Mouse (Mus musculus): ENCODE measurements around the gene Slc32a1. TPM values are rescaled to one million over a fixed set of nuclear protein-coding genes. Genes with fewer than 3 reads are reported as not detected.

The Slc32a1 gene
- total RNA-seq, 2 experiments from 2014 or later: 80.8 to 96.0 TPM

DNA sequence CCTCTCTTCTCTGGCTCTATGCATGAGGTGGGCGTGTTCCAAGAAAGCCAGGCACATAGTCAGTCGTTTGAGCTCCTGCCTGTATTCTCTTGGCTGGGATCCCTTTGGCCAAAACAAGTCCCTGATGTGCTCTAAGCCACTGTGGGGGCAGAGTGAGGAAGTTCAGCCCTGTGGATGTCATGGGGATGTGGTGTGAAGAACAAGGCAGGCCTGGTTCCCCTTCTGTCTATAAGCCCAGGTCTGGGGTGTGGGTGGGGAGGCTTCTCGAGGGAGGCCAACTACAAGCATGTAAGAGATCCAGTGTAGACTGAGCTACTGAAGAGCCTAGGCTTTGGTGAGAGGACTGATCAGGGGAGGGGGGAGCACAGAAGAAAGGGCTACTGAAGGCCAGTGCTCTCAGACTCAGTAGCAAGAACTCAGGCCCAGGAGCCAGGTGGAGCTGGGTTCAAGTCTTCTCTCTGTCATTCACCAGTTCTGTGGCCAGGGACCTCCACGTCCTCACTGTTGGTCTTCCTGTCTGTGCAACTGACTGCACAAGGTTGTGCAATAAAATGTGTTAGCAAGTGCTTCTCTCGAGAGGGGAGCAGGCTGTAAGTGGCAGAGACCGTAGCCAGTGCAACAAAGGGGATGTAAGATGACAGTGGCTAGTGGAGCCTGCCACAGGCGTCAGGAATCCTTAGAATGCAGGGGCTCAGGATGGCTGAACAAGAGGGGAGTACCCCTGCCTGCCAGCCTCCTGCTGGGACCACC, 40.8 kb downstream of the Slc32a1 start:
- intact Hi-C loops (cut with DNase I): loop anchor here (5.0 to 10.0 kb wide), 2 partner anchors 213 to 274 kb away; partner anchors contain the start of gene Snhg11
- peak in 1 of 2 experiments; percentile 17 for DNase-seq (ENCODE audit: extremely low spot score in 1 of 2, low spot score in 2 of 2)

- intact Hi-C loops (cut with DNase I): loop anchor here (5.0 to 10.0 kb wide), 2 partner anchors 212 to 276 kb away; partner anchors contain the start of gene Snhg11
- peak; percentile 71 to 83 for DNase-seq (ENCODE audit: extremely low spot score in 1 of 2, low spot score in 2 of 2)
Measured at GRCm38 (mm10) chr2:158652985-158653384, 42.4 kb downstream of the Slc32a1 start.

GRCm38 (mm10) chr2:158654717-158655116, 44.1 kb downstream of the Slc32a1 start:
- DNase-seq (ENCODE audit: extremely low spot score in 1 of 2, low spot score in 2 of 2): peak in 1 of 2 experiments; percentile 31
- intact Hi-C loops (cut with DNase I): loop anchor here (5.0 to 10.0 kb wide), 2 partner anchors 210 to 277 kb away; partner anchors contain the start of gene Snhg11

DNA sequence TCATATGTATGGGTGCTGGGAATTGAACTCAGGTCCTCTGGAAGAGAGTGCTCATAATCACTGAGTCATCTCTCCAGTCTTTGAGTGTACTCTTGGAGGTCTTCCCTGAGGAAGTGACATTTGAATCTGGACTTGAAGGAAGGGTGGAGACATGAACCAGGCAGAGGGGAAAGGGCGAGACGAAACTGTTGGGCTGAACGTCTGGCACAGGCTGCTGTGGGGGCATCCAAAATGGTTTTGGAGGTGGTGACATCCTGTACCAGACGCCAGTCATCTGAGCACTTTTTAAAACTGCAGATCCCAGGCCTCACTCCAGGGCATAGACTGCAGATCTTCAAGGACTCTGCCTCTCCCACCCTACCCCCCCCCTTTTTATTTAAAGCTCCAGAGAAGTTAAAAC, 45.2 kb downstream of the Slc32a1 start:
- DNase-seq (ENCODE audit: extremely low spot score in 1 of 2, low spot score in 2 of 2): no peak
- intact Hi-C loops (cut with DNase I): loop anchor here (10.0 kb wide), 1 partner anchor 209 kb away; no protein-coding TSS in a partner anchor

- intact Hi-C loops (cut with DNase I): loop anchor here (10.0 kb wide), 1 partner anchor 206 kb away; no protein-coding TSS in a partner anchor
- peak in 1 of 2 experiments; percentile 40 for DNase-seq (ENCODE audit: extremely low spot score in 1 of 2, low spot score in 2 of 2)
Measured at GRCm38 (mm10) chr2:158658822-158659221, 48.3 kb downstream of the Slc32a1 start.

GRCm38 (mm10) chr2:158659346-158659745, 48.8 kb downstream of the Slc32a1 start:
- intact Hi-C loops (cut with DNase I): loop anchor here (10.0 kb wide), 1 partner anchor 205 kb away; no protein-coding TSS in a partner anchor
- no peak for DNase-seq (ENCODE audit: extremely low spot score in 1 of 2, low spot score in 2 of 2)

DNA sequence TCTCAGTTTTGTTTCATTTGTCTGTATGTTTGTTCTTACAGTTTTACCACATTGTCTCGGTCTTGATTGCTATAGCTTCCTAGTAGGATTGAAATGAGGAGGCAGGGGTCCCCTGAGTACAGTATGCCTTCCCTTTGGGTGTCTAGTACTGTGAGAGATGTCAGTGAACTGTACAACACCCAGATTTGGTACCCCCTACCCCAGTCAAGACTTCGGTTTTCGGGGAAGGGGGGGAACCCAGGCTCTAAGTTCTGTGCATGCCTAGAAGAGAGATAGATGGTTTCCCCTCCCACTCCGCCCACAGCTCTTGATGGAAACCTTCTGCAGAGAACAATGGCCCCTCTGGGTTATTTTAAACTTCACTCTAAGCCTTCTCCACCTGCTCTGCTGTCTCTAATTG, 54.5 kb downstream of the Slc32a1 start, which contains the start of gene Ppp1r16b:
Gene Ppp1r16b, plus strand, starts transcription at position 301 of the 400 bp plus-strand sequence.
- no peak for DNase-seq (ENCODE audit: extremely low spot score in 1 of 2, low spot score in 2 of 2)
- intact Hi-C loops (cut with DNase I): loop anchor here (5.0 kb wide), 1 partner anchor 77 kb away; no protein-coding TSS in a partner anchor

Small RNA genes lying within 50 kb of the gene (microRNA-seq; reads per million reads assigned to microRNA genes)
- 6.0 reads per million, percentile 22 among the genes with 10 or more reads in this experiment for gene Mir3474

Other genes starting within 250 kb of the Slc32a1 start
- gene Snhg11, start 235.1 kb upstream of the Slc32a1 start, total RNA-seq (2021): 100 to 1,000 TPM; 560 to 613 TPM
- 10 to 100 TPM; 77.3 to 84.0 TPM for gene Ralgapb, start 200.9 kb upstream of the Slc32a1 start, total RNA-seq (2021)
- gene Adig, start 108.2 kb upstream of the Slc32a1 start, total RNA-seq (2021): not detected
- gene Arhgap40, start 98.0 kb upstream of the Slc32a1 start, total RNA-seq (2021): not detected
- gene Actr5, start 14.1 kb downstream of the Slc32a1 start, total RNA-seq (2021): 10 to 100 TPM in 1 of 2 experiments, 1 to 10 TPM in 1; 9.7 to 11.7 TPM
- 10 to 100 TPM; 51.1 to 54.5 TPM for gene Ppp1r16b, start 54.6 kb downstream of the Slc32a1 start, total RNA-seq (2021)
- gene Fam83d, start 157.3 kb downstream of the Slc32a1 start, total RNA-seq (2021): 1 to 10 TPM; 1.4 to 1.6 TPM
- 10 to 100 TPM; 17.7 to 18.5 TPM for gene Dhx35, start 184.0 kb downstream of the Slc32a1 start, total RNA-seq (2021)

All from left cerebral cortex, postnatal 10 days (tissue).